10 mouse cellular contexts compared by ENCODE assay signal in genomic region chr2:25363478-25364178, GRCm38 (mm10). TPM values are rescaled to one million over a fixed set of nuclear protein-coding genes. Genes with fewer than 3 reads are reported as not detected.
A peak's percentile ranks its signal among the peaks of the same experiment; 100 is the strongest.
DNase-seq lines count a peak whose midpoint lies in the region; ATAC-seq lines count a peak whose summit lies in the region.
"Had no signal": no experiment of that assay in that cellular context is flagged by ENCODE, and none has a peak within 500 bp of the region (broad histone marks: within the 10 kb centered on the region; RNA-seq: fewer than 3 reads in every experiment).

No protein-coding gene starts in this region.

- no peak for DNase-seq in embryonic facial prominence, embryonic 11.5 days (ENCODE audit: low spot score)
- no peak for DNase-seq in embryonic facial prominence, embryonic 10.5 days (ENCODE audit: low spot score)
- DNase-seq in 416B (ENCODE audit: low read depth): peak; percentile 24
- DNase-seq in intestine, embryonic 14.5 days (ENCODE audit: low spot score): peak; percentile 58
- DNase-seq in lung, postnatal 14 days: peak; percentile 36
- no peak for DNase-seq in ovary, postnatal 10 days (ENCODE audit: low spot score)
- no peak for DNase-seq in ovary, adult 18-20 months (ENCODE audit: low spot score)
- DNase-seq: cerebellum, adult 2 months had no signal

- no peaks in the 10 kb centered on the region for H3K36me3 ChIP-seq in embryonic facial prominence, embryonic 11.5 days (replicated peaks; ENCODE audit: control insufficient read depth, insufficient read depth, low read depth, low read length)
- no peaks in the 10 kb centered on the region for H3K36me3 ChIP-seq in embryonic facial prominence, embryonic 10.5 days (replicated peaks)
- H3K36me3 ChIP-seq in intestine, embryonic 14.5 days (ENCODE audit: control insufficient read depth, insufficient read depth, low read length): 0 out of 2 replicates have a peak, but pooled peaks cover 3% of the 10 kb centered on the region

- H3K4me1 ChIP-seq in embryonic facial prominence, embryonic 11.5 days (ENCODE audit: control insufficient read depth, insufficient read depth, low read length): peaks cover 3% of the 10 kb centered on the region; the same call in 1 of the 2 replicates
- H3K4me1 ChIP-seq in embryonic facial prominence, embryonic 10.5 days: peaks cover 12% of the 10 kb centered on the region
- no peaks in the 10 kb centered on the region for H3K4me1 ChIP-seq in intestine, embryonic 14.5 days (replicated peaks; ENCODE audit: control insufficient read depth, insufficient read depth, low read length)

- H3K27ac ChIP-seq in embryonic facial prominence, embryonic 11.5 days (replicated peaks; ENCODE audit: low read depth, low read length): no peak overlapping the region
- H3K27ac ChIP-seq in embryonic facial prominence, embryonic 10.5 days (replicated peaks): no peak overlapping the region
- H3K27ac ChIP-seq in intestine, embryonic 14.5 days (ENCODE audit: low read depth): no peak overlapping the region
- H3K27ac ChIP-seq: limb, embryonic 15.5 days had no signal

- H3K9ac ChIP-seq in embryonic facial prominence, embryonic 11.5 days (replicated peaks; ENCODE audit: low read length): no peak overlapping the region; the same call in 1 of the 2 replicates
- no peak overlapping the region for H3K9ac ChIP-seq in intestine, embryonic 14.5 days (ENCODE audit: low read length)
- H3K9ac ChIP-seq: limb, embryonic 15.5 days had no signal

- 0 out of 2 replicates have a peak, but pooled peaks have one; percentile 4 for ATAC-seq in embryonic facial prominence, embryonic 11.5 days (replicated peaks; ENCODE audit: insufficient number of reproducible peaks, low FRiP score, low TSS enrichment, low read depth)
- ATAC-seq in intestine, embryonic 14.5 days (replicated peaks; ENCODE audit: low FRiP score, low TSS enrichment, low read depth): no peak; the same call in 1 of the 2 replicates
- ATAC-seq in CD4-positive, CD25-positive, alpha-beta regulatory T cell, adult 4 months: no peak

- H3K4me3 ChIP-seq in embryonic facial prominence, embryonic 11.5 days (ENCODE audit: low read depth, low read length): no peak overlapping the region
- no peak overlapping the region for H3K4me3 ChIP-seq in embryonic facial prominence, embryonic 10.5 days
- no peak overlapping the region for H3K4me3 ChIP-seq in intestine, embryonic 14.5 days (ENCODE audit: low read depth, low read length)

- WGBS in embryonic facial prominence, embryonic 11.5 days: 54% methylated on average over 13 of the region's 13 CpGs
- 66% methylated on average over 13 of the region's 13 CpGs for WGBS in embryonic facial prominence, embryonic 10.5 days
- 41% methylated on average over 13 of the region's 13 CpGs for WGBS in intestine, embryonic 14.5 days

- no peak overlapping the region for H3K4me2 ChIP-seq in embryonic facial prominence, embryonic 11.5 days (ENCODE audit: low read depth, low read length)
- H3K4me2 ChIP-seq in intestine, embryonic 14.5 days (ENCODE audit: low read length): no peak overlapping the region

- peaks cover 13% of the 10 kb centered on the region for H3K27me3 ChIP-seq in embryonic facial prominence, embryonic 11.5 days (ENCODE audit: control insufficient read depth, insufficient read depth, low read length)
- peaks cover 50% of the 10 kb centered on the region for H3K27me3 ChIP-seq in embryonic facial prominence, embryonic 10.5 days (replicated peaks; ENCODE audit: low read depth, poor library complexity, severe bottlenecking)
- no peaks in the 10 kb centered on the region for H3K27me3 ChIP-seq in intestine, embryonic 14.5 days (replicated peaks; ENCODE audit: control insufficient read depth, insufficient read depth, low read length)

- no peaks in the 10 kb centered on the region for H3K9me3 ChIP-seq in embryonic facial prominence, embryonic 11.5 days (replicated peaks; ENCODE audit: control insufficient read depth, low read length)
- no peaks in the 10 kb centered on the region for H3K9me3 ChIP-seq in embryonic facial prominence, embryonic 10.5 days
- no peaks in the 10 kb centered on the region for H3K9me3 ChIP-seq in intestine, embryonic 14.5 days (ENCODE audit: control insufficient read depth, low read length)
- H3K9me3 ChIP-seq: limb, embryonic 15.5 days had no signal

RNA-seq across cellular contexts. Expression of gene Uap1l1, which starts 1.9 kb away (rescaled TPM):
- polyA plus RNA-seq in embryonic facial prominence, embryonic 11.5 days (2014; fragmentation: Nextera tagmentation; extraction: Ambion mirVana): 5.2 and 8.9 TPM in 2 replicates
- polyA plus RNA-seq in embryonic facial prominence, embryonic 10.5 days (2016; fragmentation: Nextera tagmentation; extraction: Ambion mirVana): 8.5 and 11.4 TPM in 2 replicates
- 36.3 and 46.0 TPM in 2 replicates for polyA plus RNA-seq in intestine, embryonic 14.5 days (2014; fragmentation: Nextera tagmentation; extraction: Ambion mirVana)
- 10 to 100 TPM; 18.0 to 18.8 TPM for polyA plus RNA-seq in CD4-positive, CD25-positive, alpha-beta regulatory T cell, adult 4 months (2017; shearing (Covaris generic))

RNA-seq across cellular contexts. Expression of gene Dpp7, which starts 7.5 kb away (rescaled TPM):
- 18.2 and 19.1 TPM in 2 replicates for polyA plus RNA-seq in embryonic facial prominence, embryonic 11.5 days (2014; fragmentation: Nextera tagmentation; extraction: Ambion mirVana)
- 17.0 and 18.0 TPM in 2 replicates for polyA plus RNA-seq in embryonic facial prominence, embryonic 10.5 days (2016; fragmentation: Nextera tagmentation; extraction: Ambion mirVana)
- 24.1 and 26.5 TPM in 2 replicates for polyA plus RNA-seq in intestine, embryonic 14.5 days (2014; fragmentation: Nextera tagmentation; extraction: Ambion mirVana)
- 10 to 100 TPM; 15.5 to 24.6 TPM for polyA plus RNA-seq in CD4-positive, CD25-positive, alpha-beta regulatory T cell, adult 4 months (2017; shearing (Covaris generic))

RNA-seq across cellular contexts. Expression of gene Sapcd2, which starts 8.5 kb away (rescaled TPM):
- polyA plus RNA-seq in embryonic facial prominence, embryonic 11.5 days (2014; fragmentation: Nextera tagmentation; extraction: Ambion mirVana): 39.1 and 43.2 TPM in 2 replicates
- 73.6 and 74.6 TPM in 2 replicates for polyA plus RNA-seq in embryonic facial prominence, embryonic 10.5 days (2016; fragmentation: Nextera tagmentation; extraction: Ambion mirVana)
- polyA plus RNA-seq in intestine, embryonic 14.5 days (2014; fragmentation: Nextera tagmentation; extraction: Ambion mirVana): 43.2 and 47.4 TPM in 2 replicates
- polyA plus RNA-seq in CD4-positive, CD25-positive, alpha-beta regulatory T cell, adult 4 months (2017; shearing (Covaris generic)): 1 to 10 TPM in 1 of 2 experiments, under 1 TPM in 1; 0.58 to 1.2 TPM

RNA-seq across cellular contexts. Expression of gene Man1b1, which starts 31.5 kb away (rescaled TPM):
- polyA plus RNA-seq in embryonic facial prominence, embryonic 11.5 days (2014; fragmentation: Nextera tagmentation; extraction: Ambion mirVana): 87.2 and 92.7 TPM in 2 replicates
- polyA plus RNA-seq in embryonic facial prominence, embryonic 10.5 days (2016; fragmentation: Nextera tagmentation; extraction: Ambion mirVana): 50.4 and 51.9 TPM in 2 replicates
- 66.3 and 73.3 TPM in 2 replicates for polyA plus RNA-seq in intestine, embryonic 14.5 days (2014; fragmentation: Nextera tagmentation; extraction: Ambion mirVana)
- polyA plus RNA-seq in CD4-positive, CD25-positive, alpha-beta regulatory T cell, adult 4 months (2017; shearing (Covaris generic)): 10 to 100 TPM; 21.7 to 32.4 TPM

RNA-seq across cellular contexts. Expression of gene Entpd2, which starts 32.0 kb away (rescaled TPM):
- polyA plus RNA-seq in embryonic facial prominence, embryonic 11.5 days (2014; fragmentation: Nextera tagmentation; extraction: Ambion mirVana): 0.10 and 0.28 TPM in 2 replicates
- 0.14 TPM in 1 of 2 replicates, not detected in the other for polyA plus RNA-seq in embryonic facial prominence, embryonic 10.5 days (2016; fragmentation: Nextera tagmentation; extraction: Ambion mirVana)
- polyA plus RNA-seq in intestine, embryonic 14.5 days (2014; fragmentation: Nextera tagmentation; extraction: Ambion mirVana): 5.9 and 7.4 TPM in 2 replicates
- polyA plus RNA-seq in CD4-positive, CD25-positive, alpha-beta regulatory T cell, adult 4 months (2017; shearing (Covaris generic)): not detected

Comparison
In these comparisons a context has a peak if more than half of its experiments do, and no peak if none do; other contexts are left out.
1. DNase-seq: peak in 416B (single experiment), intestine, embryonic 14.5 days (single experiment) and lung, postnatal 14 days (single experiment); none in embryonic facial prominence, embryonic 11.5 days (single experiment), embryonic facial prominence, embryonic 10.5 days (single experiment), ovary, postnatal 10 days (single experiment) and ovary, adult 18-20 months (single experiment).
2. RNA of gene Sapcd2, which starts 8.5 kb away (polyA plus RNA-seq): 73.6 to 74.6 TPM in embryonic facial prominence, embryonic 10.5 days, 43.2 to 47.4 TPM in intestine, embryonic 14.5 days and 39.1 to 43.2 TPM in embryonic facial prominence, embryonic 11.5 days; 0.58 to 1.2 TPM in CD4-positive, CD25-positive, alpha-beta regulatory T cell, adult 4 months; every median in the first group is over 10 times any median in the second.